Mouse (Mus musculus) embryonic fibroblast, embryonic 13.5 days (primary cell): ENCODE results near the gene Nabp1.

Experiments used
- CTCF ChIP-seq: IDR thresholded peaks from 2 replicates; pipeline ENCODE4 v1.5.1; 2011; ENCODE audit warnings: mild to moderate bottlenecking, control low read depth, low read length, moderate library complexity, borderline replicate concordance; ENCODE audit not compliant: insufficient read depth
- POLR2A ChIP-seq: IDR thresholded peaks from 2 replicates; pipeline ENCODE4 v1.6.1; 2011; ENCODE audit warnings: low read depth, mild to moderate bottlenecking, control low read depth, low read length, moderate library complexity

- TF ChIP-seq POLR2A (no peak), CTCF (no peak)
Measured at GRCm38 (mm10) chr1:51502353-51502752, 24.1 kb upstream of the Nabp1 start.
